Mouse (Mus musculus) CD4-positive, CD25-positive, alpha-beta regulatory T cell, adult 9 weeks (primary cell): ENCODE results near the gene Prdm15. TPM values are rescaled to one million over a fixed set of nuclear protein-coding genes. Genes with fewer than 3 reads are reported as not detected.

Source experiments
- polyA plus RNA-seq: library from polyadenylated mRNA; unstranded; fragments of 100-300 nt; shearing (Covaris generic); gene quantifications from one replicate; pipeline ENCODE4 v1.2.1, GENCODE M21; 2017

The Prdm15 gene
- polyA plus RNA-seq = 23.1 TPM

GRCm38 (mm10) chr16:97851741-97852319, at the start of gene Prdm15:
TSS of gene Prdm15 (minus strand) at chr16:97851850.

GRCm38 (mm10) chr16:97763061-97763989, 88.3 kb downstream of the Prdm15 start, which contains the start of gene Ripk4:
TSS of gene Ripk4 (minus strand) at chr16:97763787.

Other genes starting within 250 kb of the Prdm15 start
- not detected for gene Tmprss2, start 240.7 kb downstream of the Prdm15 start, polyA plus RNA-seq
- gene Ripk4, start 88.1 kb downstream of the Prdm15 start, polyA plus RNA-seq = 0.10 TPM
- 7.0 TPM for gene C2cd2, start 110.7 kb upstream of the Prdm15 start, polyA plus RNA-seq
- gene Zbtb21, start 110.8 kb upstream of the Prdm15 start, polyA plus RNA-seq = 18.8 TPM
- 44.2 TPM for gene B230307C23Rik, start 145.5 kb upstream of the Prdm15 start, polyA plus RNA-seq
- gene A630089N07Rik, start 230.6 kb upstream of the Prdm15 start, polyA plus RNA-seq = 23.2 TPM